20 mouse cellular contexts compared by ENCODE assay signal in genomic region chr6:38049601-38050000, GRCm38 (mm10). TPM values are rescaled to one million over a fixed set of nuclear protein-coding genes. Genes with fewer than 3 reads are reported as not detected.
A peak's percentile ranks its signal among the peaks of the same experiment; 100 is the strongest.
DNase-seq lines count a peak whose midpoint lies in the region; ATAC-seq and TF ChIP-seq lines count a peak whose summit lies in the region.
"Had no signal": no experiment of that assay in that cellular context is flagged by ENCODE, and none has a peak within 500 bp of the region (broad histone marks: within the 10 kb centered on the region; RNA-seq: fewer than 3 reads in every experiment).

No protein-coding gene starts in this region.

- ATAC-seq in kidney, embryonic 16.5 days (ENCODE audit: low FRiP score, low TSS enrichment) = no peak
- ATAC-seq: forebrain, embryonic 16.5 days; midbrain, embryonic 15.5 days had no signal

- H3K9ac ChIP-seq in heart, adult 2 months (ENCODE audit: low read depth, low read length) = no peak overlapping the region
- H3K9ac ChIP-seq in kidney, embryonic 16.5 days (replicated peaks; ENCODE audit: low read length) = no peak overlapping the region
- H3K9ac ChIP-seq: embryonic facial prominence, embryonic 12.5 days; hindbrain, embryonic 15.5 days; midbrain, embryonic 15.5 days had no signal

- no peaks in the 10 kb centered on the region for H3K36me3 ChIP-seq in heart, adult 2 months (ENCODE audit: control insufficient read depth, insufficient read depth, low read length)
- H3K36me3 ChIP-seq in kidney, embryonic 16.5 days (ENCODE audit: insufficient read depth, low read length) = no peaks in the 10 kb centered on the region
- H3K36me3 ChIP-seq: embryonic facial prominence, embryonic 12.5 days; hindbrain, embryonic 15.5 days; midbrain, embryonic 15.5 days had no signal

- no peak for TF ChIP-seq POLR2A in heart, adult 2 months (IDR thresholded peaks at IDR 0.05; ENCODE audit: insufficient read depth, low read depth, low read length)

- peak; percentile 40 for TF ChIP-seq CTCF in heart, adult 2 months (IDR thresholded peaks at IDR 0.05)

- intact Hi-C loops in heart, adult 2 months (cut with DNase I) = no loop called here

- H3K27ac ChIP-seq in heart, adult 2 months = peak overlapping the region; percentile 9; the same call in 1 of the 2 replicates
- peak overlapping the region; percentile 87 for H3K27ac ChIP-seq in kidney, embryonic 16.5 days (ENCODE audit: low read length)
- H3K27ac ChIP-seq: embryonic facial prominence, embryonic 12.5 days; hindbrain, embryonic 15.5 days; midbrain, embryonic 15.5 days had no signal

- H3K27me3 ChIP-seq in heart, adult 2 months (ENCODE audit: control insufficient read depth, insufficient read depth, low read length) = no peaks in the 10 kb centered on the region
- H3K27me3 ChIP-seq in kidney, embryonic 16.5 days (ENCODE audit: insufficient read depth, low read length) = no peaks in the 10 kb centered on the region
- H3K27me3 ChIP-seq: embryonic facial prominence, embryonic 12.5 days; hindbrain, embryonic 15.5 days; midbrain, embryonic 15.5 days had no signal

- TF ChIP-seq EP300 in heart, adult 2 months (IDR thresholded peaks at IDR 0.05; ENCODE audit: insufficient read depth, low read depth, low read length) = no peak

- 88% methylated on average over 6 of the region's 6 CpGs for WGBS in heart, adult 2 months
- 71% methylated on average over 6 of the region's 6 CpGs for WGBS in kidney, embryonic 16.5 days

- H3K4me3 ChIP-seq in heart, adult 2 months = no peak overlapping the region
- no peak overlapping the region for H3K4me3 ChIP-seq in kidney, embryonic 16.5 days (ENCODE audit: low read length)
- H3K4me3 ChIP-seq: embryonic facial prominence, embryonic 12.5 days; hindbrain, embryonic 15.5 days; midbrain, embryonic 15.5 days had no signal

- peaks cover 7% of the 10 kb centered on the region for H3K4me1 ChIP-seq in heart, adult 2 months (ENCODE audit: control insufficient read depth, insufficient read depth, low read length)
- peaks cover 32% of the 10 kb centered on the region for H3K4me1 ChIP-seq in kidney, embryonic 16.5 days (ENCODE audit: insufficient read depth, low read length)
- H3K4me1 ChIP-seq: hindbrain, embryonic 15.5 days; midbrain, embryonic 15.5 days had no signal

- H3K4me2 ChIP-seq in kidney, embryonic 16.5 days (replicated peaks; ENCODE audit: low read depth, low read length) = no peak overlapping the region
- H3K4me2 ChIP-seq: embryonic facial prominence, embryonic 12.5 days; hindbrain, embryonic 15.5 days; midbrain, embryonic 15.5 days had no signal

- DNase-seq in heart, adult 2 months = no peak
- DNase-seq in heart, postnatal 4 days = no peak
- DNase-seq in kidney, adult 8-10 months = no peak
- peak; percentile 24 to 38 for DNase-seq in spleen, postnatal 36 days (ENCODE audit: low spot score in 2 of 2)
- no peak for DNase-seq in spleen, adult 12 weeks (ENCODE audit: low spot score)
- DNase-seq in neural tube, embryonic 10.5 days (ENCODE audit: extremely low spot score, low spot score) = no peak
- DNase-seq in left cerebral cortex, adult 9 months (ENCODE audit: low spot score in 2 of 2) = no peak
- DNase-seq: adrenal gland, postnatal 10 days; cerebellum, adult 18-20 months; kidney, adult 18-20 months; thymus, adult 2 months had no signal

- H3K79me2 ChIP-seq in heart, adult 2 months (replicated peaks; ENCODE audit: control insufficient read depth, insufficient read depth, low read length) = no peaks in the 10 kb centered on the region

- H3K9me3 ChIP-seq in kidney, embryonic 16.5 days (ENCODE audit: low read length) = no peaks in the 10 kb centered on the region
- H3K9me3 ChIP-seq: embryonic facial prominence, embryonic 12.5 days; hindbrain, embryonic 15.5 days; midbrain, embryonic 15.5 days had no signal

RNA-seq across cellular contexts. Expression of gene Svopl, which starts 2.8 kb away (rescaled TPM):
- under 1 TPM; 0.39 to 0.41 TPM for total RNA-seq in heart, adult 2 months (2021)
- polyA plus RNA-seq in heart, adult 2 months (2012; rRNA removed) = 0.85 and 2.1 TPM in 2 replicates
- under 1 TPM; 0.65 to 0.69 TPM for total RNA-seq in heart, postnatal 4 days (2021)
- polyA plus RNA-seq in kidney, embryonic 16.5 days (2015; fragmentation: Nextera tagmentation; extraction: Ambion mirVana) = 15.6 and 16.5 TPM in 2 replicates
- total RNA-seq: common myeloid progenitor, adult 5-6 weeks; liver, adult 2 months had no signal
- polyA plus RNA-seq: liver, adult 2 months had no signal

RNA-seq across cellular contexts. Expression of gene Tmem213, which starts 59.5 kb away (rescaled TPM):
- total RNA-seq in heart, adult 2 months (2021) = not detected
- not detected in 2 replicates for polyA plus RNA-seq in heart, adult 2 months (2012; rRNA removed)
- not detected for total RNA-seq in heart, postnatal 4 days (2021)
- 69.8 and 72.7 TPM in 2 replicates for polyA plus RNA-seq in kidney, embryonic 16.5 days (2015; fragmentation: Nextera tagmentation; extraction: Ambion mirVana)
- total RNA-seq: adrenal gland, postnatal 10 days; common myeloid progenitor, adult 5-6 weeks; left cerebral cortex, postnatal 14 days; liver, adult 2 months had no signal
- polyA plus RNA-seq: embryonic facial prominence, embryonic 12.5 days; forebrain, embryonic 16.5 days; heart, postnatal 0 days; hindbrain, embryonic 15.5 days; liver, adult 2 months; midbrain, embryonic 15.5 days had no signal

Comparison
In these comparisons a context has a peak if more than half of its experiments do, and no peak if none do; other contexts are left out.
1. DNase-seq: peak in spleen, postnatal 36 days (2 of 2); none in heart, adult 2 months (0 of 2), heart, postnatal 4 days (single experiment), kidney, adult 8-10 months (0 of 2), spleen, adult 12 weeks (single experiment), neural tube, embryonic 10.5 days (single experiment) and left cerebral cortex, adult 9 months (0 of 2).